Mouse (Mus musculus): ENCODE results near the gene Amz2.

- TF ChIP-seq GATA1 (IDR thresholded peaks at IDR 0.05; ENCODE audit: borderline replicate concordance, low read length) = no peak
- no peak for TF ChIP-seq FLI1 (IDR thresholded peaks at IDR 0.05; ENCODE audit: low read length)
Measured at GRCm38 (mm10) chr11:109487111-109487510, 61.4 kb downstream of the Amz2 start.
